Mouse (Mus musculus) spleen, adult 2 months (tissue): ENCODE results near the gene Zfp628. TPM values are rescaled to one million over a fixed set of nuclear protein-coding genes. Genes with fewer than 3 reads are reported as not detected.

Experiments
- DNase-seq, 2 experiments: peaks; one replicate each; pipeline versions ENCODE4 v3.0.0 to v3.0.0-alpha.2; 2012 to 2021; ENCODE audit warnings: low spot score in 2 of 2, low read depth in 1 of 2
- H3K27ac ChIP-seq: fragments of 200-500 bp; 2 replicates; pipeline ENCODE4 v1.5.1; 2012; ENCODE audit warnings: low read length, inconsistent platforms; ENCODE audit not compliant: insufficient read depth
- H3K27me3 ChIP-seq: fragments of 200-500 bp; 2 replicates; pipeline ENCODE4 v1.6.1; 2012; ENCODE audit warnings: mild to moderate bottlenecking, moderate library complexity, low read length, inconsistent platforms; ENCODE audit not compliant: control insufficient read depth, insufficient read depth
- H3K36me3 ChIP-seq: fragments of 200-500 bp; 2 replicates; pipeline ENCODE4 v1.6.1; 2012; ENCODE audit warnings: mild to moderate bottlenecking, low read length, inconsistent platforms; ENCODE audit not compliant: control insufficient read depth, insufficient read depth
- H3K4me1 ChIP-seq: fragments of 200-500 bp; 2 replicates; pipeline ENCODE4 v1.6.1; 2011; ENCODE audit warnings: inconsistent platforms; ENCODE audit not compliant: control insufficient read depth, insufficient read depth, insufficient read length
- H3K4me3 ChIP-seq: fragments of 200-500 bp; 2 replicates; pipeline ENCODE4 v1.5.1; 2011; ENCODE audit warnings: mild to moderate bottlenecking, inconsistent platforms; ENCODE audit not compliant: insufficient read depth, insufficient read length; ENCODE audit errors: extremely low read depth
- CTCF ChIP-seq: fragments of 200-500 bp; IDR thresholded peaks from 2 replicates; pipeline ENCODE4 v1.5.1; 2011; ENCODE audit warnings: mild to moderate bottlenecking, inconsistent platforms; ENCODE audit not compliant: insufficient read depth, insufficient read length, insufficient replicate concordance; ENCODE audit errors: extremely low read depth
- POLR2A ChIP-seq: fragments of 200-500 bp; IDR thresholded peaks from 2 replicates; pipeline ENCODE4 v1.6.1; 2011; ENCODE audit warnings: low read depth, low read length, inconsistent platforms
- WGBS: fragments of 180-500 bp; shearing (Covaris S2); methylation state at CpG from one replicate; pipeline ENCODE4 v1.1.7; 2018; 5-methylcytosine and 5-hydroxymethylcytosine counted together
- polyA plus RNA-seq: library from polyadenylated mRNA; depleted of rRNA; stranded (reverse); fragments of >200 nt; gene quantifications from 2 replicates; pipeline ENCODE4 v1.2.3, GENCODE M21; 2012

The Zfp628 gene
- polyA plus RNA-seq, 1 experiment = 19.2 TPM

DNA sequence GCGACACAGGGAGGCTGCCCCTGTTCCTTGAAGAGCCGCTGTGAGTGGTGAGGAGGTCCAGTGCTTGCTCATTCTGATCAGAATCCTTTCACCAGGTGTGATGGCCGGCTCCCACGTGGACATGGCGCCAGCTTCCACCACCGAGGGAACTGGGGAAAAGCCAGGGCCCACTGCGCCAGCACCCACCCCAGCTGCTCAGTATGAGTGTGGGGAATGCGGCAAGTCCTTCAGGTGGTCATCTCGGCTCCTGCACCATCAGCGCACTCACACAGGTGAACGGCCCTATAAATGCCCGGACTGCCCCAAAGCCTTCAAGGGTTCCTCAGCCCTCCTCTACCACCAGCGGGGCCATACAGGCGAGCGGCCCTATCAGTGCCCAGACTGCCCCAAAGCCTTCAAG is 3.7 kb downstream of the Zfp628 start:
- peaks cover 27% of the 10 kb centered on the region for H3K36me3 ChIP-seq
- WGBS = 96% methylated on average over 15 of the region's 15 CpGs
- peaks cover 16% of the 10 kb centered on the region; the same call in 1 of the 2 replicates for H3K4me1 ChIP-seq
- H3K27me3 ChIP-seq = peaks cover 6% of the 10 kb centered on the region
- TF ChIP-seq CTCF (no peak), POLR2A (no peak)
- H3K4me3 ChIP-seq = no peak overlapping the region
- DNase-seq = no peak
- H3K27ac ChIP-seq = no peak overlapping the region

DNA sequence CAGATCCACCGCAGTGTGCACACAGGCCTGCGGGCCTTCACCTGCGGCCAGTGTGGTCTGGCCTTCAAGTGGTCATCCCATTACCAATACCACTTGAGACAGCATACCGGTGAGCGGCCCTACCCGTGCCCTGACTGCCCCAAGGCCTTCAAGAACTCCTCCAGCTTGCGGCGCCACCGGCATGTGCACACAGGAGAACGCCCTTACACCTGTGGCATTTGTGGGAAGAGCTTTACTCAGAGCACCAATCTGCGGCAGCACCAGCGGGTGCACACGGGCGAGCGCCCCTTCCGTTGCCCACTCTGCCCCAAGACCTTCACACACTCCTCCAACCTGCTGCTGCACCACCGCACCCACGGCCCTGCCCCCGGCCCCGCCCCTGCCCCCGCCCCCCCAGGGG is 4.1 kb downstream of the Zfp628 start:
- peaks cover 9% of the 10 kb centered on the region for H3K27me3 ChIP-seq
- DNase-seq = no peak
- peaks cover 27% of the 10 kb centered on the region for H3K36me3 ChIP-seq
- H3K27ac ChIP-seq = no peak overlapping the region
- WGBS = 97% methylated on average over 21 of the region's 21 CpGs
- no peak for TF ChIP-seq CTCF
- TF ChIP-seq POLR2A = no peak
- peaks cover 20% of the 10 kb centered on the region for H3K4me1 ChIP-seq
- no peak overlapping the region for H3K4me3 ChIP-seq

GRCm38 (mm10) chr7:4919971-4920370 is 5.0 kb downstream of the Zfp628 start:
- H3K36me3 ChIP-seq = peaks cover 27% of the 10 kb centered on the region
- H3K4me1 ChIP-seq = peaks cover 18% of the 10 kb centered on the region
- H3K27ac ChIP-seq = no peak overlapping the region
- no peak for TF ChIP-seq POLR2A
- no peak for TF ChIP-seq CTCF
- H3K27me3 ChIP-seq = peaks cover 11% of the 10 kb centered on the region
- WGBS = 98% methylated on average over 21 of the region's 21 CpGs
- no peak overlapping the region for H3K4me3 ChIP-seq
- no peak for DNase-seq

DNA sequence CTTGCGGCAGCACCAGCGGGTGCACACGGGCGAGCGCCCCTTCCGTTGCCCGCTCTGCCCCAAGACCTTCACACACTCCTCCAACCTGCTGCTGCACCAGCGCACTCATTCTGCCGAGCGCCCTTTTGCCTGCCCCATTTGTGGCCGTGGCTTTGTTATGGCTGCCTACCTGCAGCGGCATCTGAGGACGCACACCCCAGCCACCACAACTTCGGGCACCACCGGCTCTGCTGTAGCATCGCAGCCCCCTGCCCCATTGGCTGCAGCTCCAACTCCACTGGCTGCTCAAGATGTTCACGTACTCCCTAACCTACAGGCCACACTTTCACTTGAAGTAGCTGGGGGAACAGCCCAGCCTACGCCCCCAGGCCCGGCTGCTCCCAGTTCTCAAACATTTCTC is 5.5 kb downstream of the Zfp628 start:
- H3K4me1 ChIP-seq = peaks cover 18% of the 10 kb centered on the region
- peaks cover 11% of the 10 kb centered on the region for H3K27me3 ChIP-seq
- no peak overlapping the region for H3K27ac ChIP-seq
- no peak overlapping the region for H3K4me3 ChIP-seq
- H3K36me3 ChIP-seq = peaks cover 27% of the 10 kb centered on the region
- DNase-seq = no peak
- 95% methylated on average over 19 of the region's 19 CpGs for WGBS
- TF ChIP-seq CTCF (no peak), POLR2A (no peak)

DNA sequence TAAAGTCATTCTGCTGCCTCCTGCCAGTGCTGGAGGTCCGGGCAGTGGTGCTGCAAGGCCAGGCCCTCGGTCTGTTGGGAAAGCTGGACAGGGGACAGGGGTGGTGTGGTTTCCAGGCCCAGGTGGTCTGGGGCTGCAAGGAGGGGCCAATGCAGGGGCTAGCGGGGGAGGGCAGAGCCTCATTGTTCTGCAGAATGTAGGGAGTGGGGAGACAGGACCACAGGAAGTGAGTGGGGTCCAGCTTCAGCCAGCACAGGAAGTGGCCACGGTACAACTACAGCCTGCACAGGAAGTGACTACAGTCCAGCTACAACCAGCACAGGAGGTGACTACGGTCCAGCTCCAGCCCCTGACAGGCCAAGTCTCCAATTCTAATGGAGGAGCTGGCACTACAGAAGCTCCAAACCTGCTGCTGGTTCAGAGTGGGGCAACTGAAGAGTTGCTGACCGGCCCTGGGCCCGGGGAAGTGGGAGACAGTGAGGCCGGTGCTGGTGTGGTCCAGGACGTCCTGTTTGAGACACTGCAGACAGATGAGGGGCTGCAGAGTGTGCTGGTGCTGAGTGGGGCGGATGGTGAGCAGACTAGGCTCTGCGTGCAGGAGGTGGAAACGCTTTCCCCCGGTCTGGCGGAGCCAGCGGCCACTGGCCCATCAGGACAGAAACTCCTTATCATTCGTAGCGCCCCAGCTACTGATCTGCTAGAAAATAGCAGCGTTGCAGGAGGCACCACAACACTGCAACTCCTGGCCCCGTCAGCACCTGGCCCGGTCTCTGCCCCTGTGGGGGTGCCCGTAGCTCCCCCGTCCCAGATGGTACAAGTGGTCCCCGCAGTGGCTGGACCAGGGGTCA is 6.2 kb downstream of the Zfp628 start:
- Histone ChIP-seq H3K4me1 (peaks cover 18% of the 10 kb centered on the region), H3K27ac (no peak overlapping the region), H3K36me3 (peaks cover 27% of the 10 kb centered on the region), H3K27me3 (peaks cover 11% of the 10 kb centered on the region), H3K4me3 (no peak overlapping the region)
- TF ChIP-seq POLR2A (no peak), CTCF (no peak)
- WGBS = 67% methylated on average over 23 of the region's 23 CpGs
- DNase-seq = no peak

DNA sequence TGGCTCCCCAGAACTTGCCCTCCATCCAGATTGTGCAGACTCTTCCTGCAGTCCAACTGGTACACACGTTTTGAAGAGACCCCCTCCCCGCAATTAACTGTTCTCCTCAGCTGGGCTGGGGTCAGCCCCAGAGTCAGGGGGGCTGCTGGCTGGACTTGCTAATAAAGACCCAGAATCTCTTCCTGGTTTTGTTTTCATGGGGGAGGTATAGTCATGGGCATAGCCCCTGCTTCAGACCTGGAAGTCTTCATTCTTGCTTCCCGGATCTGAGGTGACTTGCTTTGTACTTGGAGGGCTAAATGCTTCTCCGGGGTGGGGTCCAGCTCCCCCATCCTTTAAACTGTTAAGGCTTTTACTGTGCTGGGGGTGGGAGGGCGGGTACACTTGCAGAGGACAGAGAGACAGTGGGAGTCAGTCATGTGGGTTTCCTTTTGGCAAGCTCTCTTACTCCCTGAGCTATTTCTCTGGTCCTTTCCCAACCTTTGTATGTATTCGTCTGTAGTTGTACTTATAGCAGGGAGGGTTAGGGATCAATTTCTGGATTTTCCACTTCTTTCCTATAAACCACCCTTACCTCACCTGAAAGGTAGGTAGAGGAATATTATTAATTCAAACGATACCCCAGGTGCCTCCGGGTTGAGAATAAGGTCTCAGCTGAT is 6.9 kb downstream of the Zfp628 start, which contains the start of gene Nat14:
Gene Nat14, plus strand, starts transcription at position 205 of the 659 bp plus-strand sequence.
- H3K27me3 ChIP-seq = peaks cover 11% of the 10 kb centered on the region
- TF ChIP-seq POLR2A = no peak
- TF ChIP-seq CTCF = no peak
- peaks cover 16% of the 10 kb centered on the region for H3K4me1 ChIP-seq
- H3K4me3 ChIP-seq = peak within 1 kb of the TSS; percentile 31; the same call in 1 of the 2 replicates
- DNase-seq = no peak
- H3K27ac ChIP-seq = no peak within 1 kb of the TSS
- 36% methylated on average over 8 of the region's 8 CpGs for WGBS
- H3K36me3 ChIP-seq = peaks cover 27% of the 10 kb centered on the region
